17 mouse cellular contexts compared by ENCODE assay signal in the genomic region with DNA sequence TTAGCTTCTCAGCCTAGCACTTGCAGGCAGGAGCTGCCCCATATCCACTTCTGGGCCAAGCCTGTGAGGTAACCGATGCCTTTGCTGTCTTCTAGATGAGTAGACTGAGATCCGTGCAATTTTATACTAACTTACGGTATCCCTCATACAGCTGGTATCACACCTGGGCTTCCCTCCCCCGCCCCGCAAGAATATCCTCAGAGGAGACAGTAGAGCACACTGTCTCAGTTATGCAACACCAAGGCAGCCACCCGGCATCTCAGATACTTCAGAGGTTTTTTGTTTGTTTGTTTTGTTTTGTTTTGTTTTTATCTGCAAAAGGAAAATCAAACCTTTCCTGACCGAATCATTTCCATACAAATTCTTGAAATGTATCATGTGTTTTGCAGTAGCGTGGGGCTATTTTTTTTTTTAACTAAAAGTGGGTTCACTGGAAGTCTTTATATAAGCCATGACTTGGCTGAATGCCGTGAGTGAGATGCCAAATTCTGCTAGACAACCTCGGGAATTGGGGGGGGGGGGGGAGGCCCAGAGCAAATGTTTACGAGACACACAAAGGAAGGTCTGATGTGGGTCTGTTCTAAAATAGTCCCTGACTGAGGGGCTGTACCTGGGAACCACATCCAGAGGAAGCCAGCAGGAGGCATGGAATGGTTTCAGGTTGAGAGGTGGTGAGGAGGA.
"Had no signal": no experiment of that assay in that cellular context is flagged by ENCODE, and none has a peak within 500 bp of the region (broad histone marks: within the 10 kb centered on the region; RNA-seq: fewer than 3 reads in every experiment).

No protein-coding gene starts in this region.

- H3K4me2 ChIP-seq: lung, embryonic 15.5 days; midbrain, embryonic 12.5 days had no signal

- H3K9ac ChIP-seq: liver, embryonic 14.5 days; lung, embryonic 15.5 days; midbrain, embryonic 12.5 days had no signal

- H3K4me1 ChIP-seq: megakaryocyte, embryonic 14.5 days had no signal

- H3K27me3 ChIP-seq: lung, embryonic 15.5 days; midbrain, embryonic 12.5 days had no signal

- DNase-seq: kidney, adult 8-10 months; kidney, postnatal 36 days; layer of hippocampus, adult 9-11 months; layer of hippocampus, postnatal 36 days; lung, postnatal 14 days; right cerebral cortex, adult 18-20 months; right cerebral cortex, postnatal 25 days; thymus, adult 18-20 months; thymus, postnatal 25 days had no signal

- H3K27ac ChIP-seq: kidney, postnatal 0 days; liver, embryonic 14.5 days; lung, embryonic 15.5 days; macrophage; midbrain, embryonic 12.5 days had no signal

- H3K9me3 ChIP-seq: lung, embryonic 15.5 days; megakaryocyte, embryonic 14.5 days; midbrain, embryonic 12.5 days had no signal

- H3K36me3 ChIP-seq: lung, embryonic 15.5 days; midbrain, embryonic 12.5 days had no signal

- H3K4me3 ChIP-seq: lung, embryonic 15.5 days; megakaryocyte, embryonic 14.5 days; midbrain, embryonic 12.5 days had no signal

- ATAC-seq: intestine, postnatal 0 days; midbrain, embryonic 16.5 days had no signal
